Mouse (Mus musculus): ENCODE measurements around the gene Tekt4.

- TF ChIP-seq POLR2A (IDR thresholded peaks at IDR 0.05; ENCODE audit: control insufficient read depth, low read depth, low read length) (no peak), CTCF (IDR thresholded peaks at IDR 0.05; ENCODE audit: control insufficient read depth, insufficient read depth, insufficient replicate concordance, low read depth, low read length) (no peak)
Measured at GRCm38 (mm10) chr17:25514055-25514454, 59.6 kb downstream of the Tekt4 start.

Measured in testis, adult 2 months (tissue).